ENCODE assay signal across 9 mouse cellular contexts in genomic region chr9:61163671-61164288, GRCm38 (mm10).
A peak's percentile ranks its signal among the peaks of the same experiment; 100 is the strongest.
DNase-seq lines count a peak whose midpoint lies in the region; ATAC-seq lines count a peak whose summit lies in the region.
"Had no signal": no experiment of that assay in that cellular context is flagged by ENCODE, and none has a peak within 500 bp of the region (broad histone marks: within the 10 kb centered on the region; RNA-seq: fewer than 3 reads in every experiment).

No protein-coding gene starts in this region.

- H3K4me2 ChIP-seq in hindbrain, embryonic 14.5 days (replicated peaks), result no peak overlapping the region
- H3K4me2 ChIP-seq in hindbrain, embryonic 16.5 days (ENCODE audit: low read length), result no peak overlapping the region
- no peak overlapping the region for H3K4me2 ChIP-seq in heart, embryonic 15.5 days
- no peak overlapping the region for H3K4me2 ChIP-seq in lung, embryonic 16.5 days (ENCODE audit: low read depth, low read length)

- peak overlapping the region; percentile 17; the same call in 1 of the 2 replicates for H3K27ac ChIP-seq in hindbrain, embryonic 14.5 days
- H3K27ac ChIP-seq in hindbrain, embryonic 16.5 days (ENCODE audit: low read depth, low read length), result no peak overlapping the region
- H3K27ac ChIP-seq in heart, embryonic 15.5 days, result peak overlapping the region; percentile 39; the same call in 1 of the 2 replicates
- H3K27ac ChIP-seq in lung, embryonic 16.5 days (ENCODE audit: low read length), result peak overlapping the region; percentile 80

- no peaks in the 10 kb centered on the region for H3K27me3 ChIP-seq in hindbrain, embryonic 14.5 days (ENCODE audit: control insufficient read depth, insufficient read depth, low read length)
- no peaks in the 10 kb centered on the region for H3K27me3 ChIP-seq in hindbrain, embryonic 16.5 days (replicated peaks; ENCODE audit: control insufficient read depth, insufficient read depth, low read length)
- peaks cover 11% of the 10 kb centered on the region for H3K27me3 ChIP-seq in heart, embryonic 15.5 days
- peaks cover 3% of the 10 kb centered on the region; the same call in 1 of the 2 replicates for H3K27me3 ChIP-seq in lung, embryonic 16.5 days (ENCODE audit: control insufficient read depth, insufficient read depth, low read depth, low read length)

- DNase-seq in hindbrain, embryonic 14.5 days (ENCODE audit: low spot score), result no peak
- DNase-seq in embryo, embryonic 11 days, result peak; percentile 79
- no peak for DNase-seq in cerebellum, adult 9-10 months
- no peak for DNase-seq in layer of hippocampus, postnatal 25 days (ENCODE audit: extremely low spot score in 1 of 2, low spot score in 1 of 2)
- no peak for DNase-seq in right cerebral cortex, postnatal 14 days
- DNase-seq: right cerebral cortex, postnatal 25 days had no signal

- peaks cover 15% of the 10 kb centered on the region for H3K4me1 ChIP-seq in hindbrain, embryonic 14.5 days (replicated peaks; ENCODE audit: control insufficient read depth, insufficient read depth, low read length)
- H3K4me1 ChIP-seq in hindbrain, embryonic 16.5 days (ENCODE audit: control insufficient read depth, insufficient read depth, low read depth, low read length), result peaks cover 14% of the 10 kb centered on the region
- H3K4me1 ChIP-seq in heart, embryonic 15.5 days (replicated peaks), result peaks cover 11% of the 10 kb centered on the region
- peaks cover 54% of the 10 kb centered on the region for H3K4me1 ChIP-seq in lung, embryonic 16.5 days (replicated peaks; ENCODE audit: control insufficient read depth, insufficient read depth, low read length)

- WGBS in hindbrain, embryonic 14.5 days, result 61% methylated on average over 19 of the region's 19 CpGs
- 65% methylated on average over 19 of the region's 19 CpGs for WGBS in hindbrain, embryonic 16.5 days
- 72% methylated on average over 19 of the region's 19 CpGs for WGBS in heart, embryonic 15.5 days
- WGBS in lung, embryonic 16.5 days, result 27% methylated on average over 19 of the region's 19 CpGs

- H3K4me3 ChIP-seq in hindbrain, embryonic 14.5 days (replicated peaks; ENCODE audit: low read length), result no peak overlapping the region
- no peak overlapping the region for H3K4me3 ChIP-seq in hindbrain, embryonic 16.5 days (ENCODE audit: low read length)
- H3K4me3 ChIP-seq in heart, embryonic 15.5 days, result no peak overlapping the region
- H3K4me3 ChIP-seq in lung, embryonic 16.5 days (ENCODE audit: low read length), result no peak overlapping the region

- ATAC-seq in hindbrain, embryonic 14.5 days (ENCODE audit: low FRiP score), result no peak
- no peak for ATAC-seq in hindbrain, embryonic 16.5 days
- no peak for ATAC-seq in heart, embryonic 15.5 days (replicated peaks; ENCODE audit: insufficient number of reproducible peaks, insufficient read depth, low FRiP score, low read depth)
- peak; percentile 66 for ATAC-seq in lung, embryonic 16.5 days (ENCODE audit: low read depth)

- H3K9me3 ChIP-seq in hindbrain, embryonic 14.5 days (ENCODE audit: control insufficient read depth, low read length), result no peaks in the 10 kb centered on the region
- no peaks in the 10 kb centered on the region for H3K9me3 ChIP-seq in hindbrain, embryonic 16.5 days (ENCODE audit: control insufficient read depth, low read length)
- H3K9me3 ChIP-seq in heart, embryonic 15.5 days (replicated peaks), result no peaks in the 10 kb centered on the region
- H3K9me3 ChIP-seq in lung, embryonic 16.5 days (ENCODE audit: control insufficient read depth, low read length), result no peaks in the 10 kb centered on the region

- H3K9ac ChIP-seq in hindbrain, embryonic 14.5 days, result no peak overlapping the region
- H3K9ac ChIP-seq in hindbrain, embryonic 16.5 days (ENCODE audit: low read depth, low read length), result no peak overlapping the region
- no peak overlapping the region for H3K9ac ChIP-seq in heart, embryonic 15.5 days
- H3K9ac ChIP-seq in lung, embryonic 16.5 days (ENCODE audit: low read length), result no peak overlapping the region

- H3K36me3 ChIP-seq in hindbrain, embryonic 14.5 days (replicated peaks; ENCODE audit: control insufficient read depth, insufficient read depth), result no peaks in the 10 kb centered on the region
- H3K36me3 ChIP-seq in hindbrain, embryonic 16.5 days (ENCODE audit: control insufficient read depth, insufficient read depth, low read length), result no peaks in the 10 kb centered on the region
- H3K36me3 ChIP-seq in heart, embryonic 15.5 days, result no peaks in the 10 kb centered on the region
- no peaks in the 10 kb centered on the region for H3K36me3 ChIP-seq in lung, embryonic 16.5 days (ENCODE audit: control insufficient read depth, insufficient read depth, low read length)
